Mouse (Mus musculus) small intestine, adult 2 months (tissue): ENCODE measurements around the gene Crtc3. TPM values are rescaled to one million over a fixed set of nuclear protein-coding genes. Genes with fewer than 3 reads are reported as not detected.
A peak's percentile ranks its signal among the peaks of the same experiment; 100 is the strongest.

Source experiments
- H3K27ac ChIP-seq: fragments of 200-500 bp; 2 replicates; pipeline ENCODE4 v1.5.1; 2012; ENCODE audit warnings: low read depth, low read length, control low read depth, inconsistent platforms; ENCODE audit not compliant: insufficient read depth
- H3K27me3 ChIP-seq: fragments of 200-500 bp; 2 replicates; pipeline ENCODE4 v1.6.1; 2012; ENCODE audit warnings: mild to moderate bottlenecking, moderate library complexity, low read length, inconsistent platforms; ENCODE audit not compliant: control insufficient read depth, insufficient read depth
- H3K36me3 ChIP-seq: fragments of 200-500 bp; 2 replicates; pipeline ENCODE4 v1.6.1; 2012; ENCODE audit warnings: mild to moderate bottlenecking, low read length, control low read depth, inconsistent platforms; ENCODE audit not compliant: control insufficient read depth, insufficient read depth
- H3K4me1 ChIP-seq: fragments of 200-500 bp; 2 replicates; pipeline ENCODE4 v1.6.1; 2012; ENCODE audit warnings: low read length, inconsistent platforms, mixed read lengths; ENCODE audit not compliant: control insufficient read depth, insufficient read depth, insufficient read length
- H3K4me3 ChIP-seq: fragments of 200-500 bp; 2 replicates; pipeline ENCODE4 v1.5.1; 2012; ENCODE audit warnings: low read depth, mild to moderate bottlenecking, control low read depth, inconsistent platforms, low read length, moderate library complexity
- CTCF ChIP-seq: fragments of 200-500 bp; IDR thresholded peaks from 2 replicates; pipeline ENCODE4 v1.5.1; 2012; ENCODE audit warnings: low read depth, mild to moderate bottlenecking, control low read depth, inconsistent platforms, low read length, moderate library complexity, mixed read lengths; ENCODE audit not compliant: insufficient replicate concordance, insufficient read length; ENCODE audit errors: extremely low read depth
- POLR2A ChIP-seq: fragments of 200-500 bp; IDR thresholded peaks from 2 replicates; pipeline ENCODE4 v1.6.1; 2012; ENCODE audit warnings: low read depth, mild to moderate bottlenecking, control low read depth, inconsistent platforms, low read length, moderate library complexity
- WGBS: fragments of 180-500 bp; shearing (Covaris S2); methylation state at CpG from one replicate; pipeline ENCODE4 v1.1.7; 2018; 5-methylcytosine and 5-hydroxymethylcytosine counted together
- polyA plus RNA-seq: library from polyadenylated mRNA; depleted of rRNA; stranded (reverse); fragments of >200 nt; gene quantifications from 2 replicates; pipeline ENCODE4 v1.2.3, GENCODE M21; 2012

Gene Crtc3
- polyA plus RNA-seq, 1 experiment, result 15.7 TPM

DNA sequence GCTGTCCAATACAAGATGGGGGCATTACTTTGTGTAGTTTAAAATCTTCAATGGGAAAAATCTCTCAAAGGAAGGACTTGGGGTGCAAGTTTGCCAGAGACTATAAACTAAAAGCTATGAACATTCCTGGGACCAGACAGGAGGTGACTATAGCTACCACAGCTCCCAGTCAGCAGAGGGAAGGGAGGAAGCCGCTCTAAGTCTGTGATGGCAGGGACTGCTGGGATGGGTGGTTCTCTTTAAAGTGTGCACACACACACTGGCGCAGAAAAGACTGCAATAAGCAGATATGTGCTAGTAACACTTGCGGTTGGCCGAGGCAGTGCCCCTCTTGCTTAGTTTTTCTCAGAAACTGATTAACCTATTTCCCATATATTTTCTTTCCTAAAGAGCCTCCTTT, 27.6 kb downstream of the Crtc3 start:
- Histone ChIP-seq H3K4me3 (no peak overlapping the region), H3K27me3 (no peaks in the 10 kb centered on the region), H3K4me1 (peaks cover 6% of the 10 kb centered on the region), H3K27ac (no peak overlapping the region), H3K36me3 (no peaks in the 10 kb centered on the region)
- TF ChIP-seq CTCF (no peak), POLR2A (no peak)
- 96% methylated on average over 4 of the region's 4 CpGs for WGBS

DNA sequence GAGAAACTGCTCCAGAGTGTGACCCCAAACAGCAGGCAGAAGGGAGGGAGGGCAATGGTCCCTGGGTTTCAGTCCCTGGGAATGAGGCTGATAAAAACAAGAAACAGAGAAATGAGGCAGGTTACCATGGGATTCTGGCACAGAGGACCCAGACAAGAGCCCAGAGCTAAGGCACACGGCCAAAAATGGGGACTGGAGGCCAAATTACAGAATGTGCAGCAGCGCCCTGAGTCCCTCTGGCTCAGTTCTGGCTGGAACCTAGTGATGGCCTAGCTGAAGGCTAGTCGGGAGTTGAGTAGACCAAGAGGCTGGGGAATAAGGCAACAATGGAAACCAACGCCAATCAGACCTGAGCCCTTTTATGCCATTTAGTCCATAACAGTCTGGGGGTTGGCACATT, 28.1 kb downstream of the Crtc3 start:
- Histone ChIP-seq H3K27me3 (no peaks in the 10 kb centered on the region), H3K4me1 (peaks cover 5% of the 10 kb centered on the region), H3K27ac (no peak overlapping the region), H3K4me3 (no peak overlapping the region), H3K36me3 (no peaks in the 10 kb centered on the region)
- 77% methylated on average over 4 of the region's 4 CpGs for WGBS
- no peak for TF ChIP-seq POLR2A
- no peak for TF ChIP-seq CTCF

DNA sequence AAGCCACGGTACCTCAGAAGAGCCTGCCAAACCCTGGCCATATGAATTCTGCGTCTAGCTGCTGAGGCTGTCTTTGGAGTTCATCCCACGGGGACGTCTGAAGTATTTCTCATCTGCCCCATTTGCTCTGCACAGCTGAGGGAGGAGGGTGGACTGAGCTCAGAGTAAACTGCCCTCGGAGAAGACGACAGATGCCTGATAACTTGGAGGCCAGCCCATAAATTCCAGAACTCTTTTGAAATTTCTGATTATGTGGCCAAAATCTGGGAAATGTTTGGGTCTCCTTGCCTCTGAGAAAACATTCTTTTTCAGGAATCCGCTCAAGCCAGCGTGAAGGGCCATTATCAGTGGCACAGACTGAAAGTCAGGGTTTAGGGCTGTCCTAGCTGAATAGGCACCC, 30.8 kb downstream of the Crtc3 start:
- 68% methylated on average over 8 of the region's 8 CpGs for WGBS

GRCm38 (mm10) chr7:80655350-80656013, 33.2 kb downstream of the Crtc3 start:
- H3K4me1 ChIP-seq, result peaks cover 2% of the 10 kb centered on the region
- H3K27ac ChIP-seq, result 0 out of 2 replicates have a peak overlapping the region, but pooled peaks have one; percentile 5
- no peak overlapping the region for H3K4me3 ChIP-seq
- TF ChIP-seq POLR2A, result no peak
- no peak for TF ChIP-seq CTCF
- 55% methylated on average over 6 of the region's 6 CpGs for WGBS
- no peaks in the 10 kb centered on the region for H3K36me3 ChIP-seq
- H3K27me3 ChIP-seq, result no peaks in the 10 kb centered on the region

More for the DNA sequence above, 30.8 kb downstream of the Crtc3 start:
- Histone ChIP-seq H3K4me1 (peaks cover 2% of the 10 kb centered on the region), H3K27me3 (no peaks in the 10 kb centered on the region), H3K4me3 (no peak overlapping the region), H3K36me3 (no peaks in the 10 kb centered on the region), H3K27ac (0 out of 2 replicates have a peak overlapping the region, but pooled peaks have one; percentile 25)
- TF ChIP-seq CTCF, result no peak
- no peak for TF ChIP-seq POLR2A

GRCm38 (mm10) chr7:80654926-80655325, 33.8 kb downstream of the Crtc3 start:
- Histone ChIP-seq H3K36me3 (no peaks in the 10 kb centered on the region), H3K4me3 (no peak overlapping the region), H3K27me3 (no peaks in the 10 kb centered on the region), H3K4me1 (peaks cover 2% of the 10 kb centered on the region), H3K27ac (0 out of 2 replicates have a peak overlapping the region, but pooled peaks have one; percentile 5)
- TF ChIP-seq POLR2A (no peak), CTCF (no peak)
- WGBS, result 80% methylated on average over 5 of the region's 5 CpGs

- Histone ChIP-seq H3K4me3 (no peak overlapping the region), H3K27me3 (no peaks in the 10 kb centered on the region), H3K4me1 (peaks cover 2% of the 10 kb centered on the region), H3K36me3 (no peaks in the 10 kb centered on the region), H3K27ac (no peak overlapping the region)
- WGBS, result 84% methylated on average over 7 of the region's 7 CpGs
- TF ChIP-seq CTCF (no peak), POLR2A (no peak)
Observed at GRCm38 (mm10) chr7:80654393-80654792, 34.3 kb downstream of the Crtc3 start.

DNA sequence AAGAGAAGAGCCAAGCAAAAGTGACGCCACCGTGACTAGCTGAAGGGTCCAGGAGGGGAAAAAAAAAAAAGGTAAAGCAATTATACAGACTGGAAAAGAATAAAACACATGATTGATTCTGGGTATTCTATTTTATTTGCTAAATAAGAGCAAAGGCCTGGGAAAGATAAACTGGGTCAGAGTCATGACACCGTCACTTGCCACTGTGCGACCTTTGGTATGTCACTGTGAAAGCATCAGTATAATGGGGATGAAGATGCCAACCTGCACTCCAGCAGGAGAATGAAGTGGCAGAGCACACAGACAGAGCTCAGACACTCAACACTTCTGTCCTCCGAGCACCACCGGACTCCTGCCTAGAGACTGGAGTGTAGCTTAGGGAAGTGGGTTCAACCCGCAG, 34.7 kb downstream of the Crtc3 start:
- H3K4me3 ChIP-seq, result no peak overlapping the region
- H3K27me3 ChIP-seq, result no peaks in the 10 kb centered on the region
- H3K4me1 ChIP-seq, result peaks cover 2% of the 10 kb centered on the region
- no peaks in the 10 kb centered on the region for H3K36me3 ChIP-seq
- WGBS, result 88% methylated on average over 7 of the region's 7 CpGs
- H3K27ac ChIP-seq, result no peak overlapping the region
- no peak for TF ChIP-seq CTCF
- TF ChIP-seq POLR2A, result no peak
